Mouse (Mus musculus) small intestine, adult 2 months (tissue): Measurements from ENCODE around the gene Rabep1.

ENCODE experiments used
- CTCF ChIP-seq: fragments of 200-500 bp; IDR thresholded peaks from 2 replicates; pipeline ENCODE4 v1.5.1; 2012; ENCODE audit warnings: low read depth, mild to moderate bottlenecking, control low read depth, inconsistent platforms, low read length, moderate library complexity, mixed read lengths; ENCODE audit not compliant: insufficient replicate concordance, insufficient read length; ENCODE audit errors: extremely low read depth
- POLR2A ChIP-seq: fragments of 200-500 bp; IDR thresholded peaks from 2 replicates; pipeline ENCODE4 v1.6.1; 2012; ENCODE audit warnings: low read depth, mild to moderate bottlenecking, control low read depth, inconsistent platforms, low read length, moderate library complexity

DNA sequence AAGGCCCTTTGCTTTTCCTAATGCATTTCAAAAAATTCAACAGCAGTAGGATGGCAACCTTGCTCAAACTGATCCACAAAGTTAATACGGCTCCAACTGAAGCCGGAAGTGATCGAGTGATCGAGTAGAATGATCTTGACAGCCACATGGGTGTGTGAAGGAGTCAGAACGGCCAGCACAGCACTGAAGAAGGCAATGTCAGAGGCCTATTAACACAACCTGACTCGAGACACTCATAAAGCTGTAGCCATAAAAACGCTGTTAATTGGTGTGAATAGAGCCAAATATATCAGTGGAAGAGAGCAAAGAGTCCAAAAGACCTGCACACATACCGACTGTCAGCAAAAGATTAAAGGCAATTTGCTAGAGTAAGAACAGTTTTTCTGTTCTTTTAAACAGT lies 24.5 kb upstream of the Rabep1 start:
- no peak for TF ChIP-seq CTCF
- no peak for TF ChIP-seq POLR2A
